Mouse (Mus musculus): ENCODE results near the gene Dgkh.

GRCm38 (mm10) chr14:78525059-78525458 lies 207.5 kb downstream of the Dgkh start:
- TF ChIP-seq CTCF (IDR thresholded peaks at IDR 0.05; ENCODE audit: extremely low read depth, insufficient read depth, insufficient read length, insufficient replicate concordance) (no peak), POLR2A (IDR thresholded peaks at IDR 0.05; ENCODE audit: low read depth, low read length) (no peak)

Data from spleen, adult 2 months (tissue).